Mouse (Mus musculus): ENCODE measurements around the gene Rara.

Gene Rara

GRCm38 (mm10) chr11:98942555-98942922 is 14.9 kb downstream of the Rara start:
- Histone ChIP-seq H3K4me1 (replicated peaks; ENCODE audit: low read depth, low read length) (peaks cover 86% of the 10 kb centered on the region), H3K9me3 (ENCODE audit: low read length) (peaks cover 8% of the 10 kb centered on the region; the same call in 1 of the 2 replicates), H3K36me3 (ENCODE audit: insufficient read depth, low read length) (peaks cover 31% of the 10 kb centered on the region), H3K4me3 (replicated peaks; ENCODE audit: low read length) (peak overlapping the region; percentile 98), H3K27me3 (ENCODE audit: insufficient read depth, low read length) (no peaks in the 10 kb centered on the region; the same call in 1 of the 2 replicates)
- TF ChIP-seq POU5F1 (IDR thresholded peaks at IDR 0.05; ENCODE audit: borderline replicate concordance, low read length) (no peak), CTCF (conservative IDR thresholded peaks at IDR 0.05; ENCODE audit: low read length) (no peak), NANOG (IDR thresholded peaks at IDR 0.05; ENCODE audit: borderline replicate concordance, low read length) (no peak)

GRCm38 (mm10) chr11:98942923-98943641 is 15.5 kb downstream of the Rara start:
- H3K27me3 ChIP-seq (ENCODE audit: insufficient read depth, low read length): no peaks in the 10 kb centered on the region; the same call in 1 of the 2 replicates
- TF ChIP-seq CTCF (conservative IDR thresholded peaks at IDR 0.05; ENCODE audit: low read length) (no peak), POU5F1 (IDR thresholded peaks at IDR 0.05; ENCODE audit: borderline replicate concordance, low read length) (no peak), NANOG (IDR thresholded peaks at IDR 0.05; ENCODE audit: borderline replicate concordance, low read length) (no peak)
- peak overlapping the region; percentile 98 for H3K4me3 ChIP-seq (replicated peaks; ENCODE audit: low read length)
- peaks cover 36% of the 10 kb centered on the region for H3K36me3 ChIP-seq (ENCODE audit: insufficient read depth, low read length)
- H3K9me3 ChIP-seq (ENCODE audit: low read length): peaks cover 8% of the 10 kb centered on the region; the same call in 1 of the 2 replicates
- H3K4me1 ChIP-seq (replicated peaks; ENCODE audit: low read depth, low read length): peaks cover 89% of the 10 kb centered on the region

GRCm38 (mm10) chr11:98943741-98944461 is 16.3 kb downstream of the Rara start:
- peak overlapping the region; percentile 35; the same call in 1 of the 2 replicates for H3K4me3 ChIP-seq (replicated peaks; ENCODE audit: low read length)
- H3K9me3 ChIP-seq (ENCODE audit: low read length): peaks cover 8% of the 10 kb centered on the region; the same call in 1 of the 2 replicates
- H3K4me1 ChIP-seq (replicated peaks; ENCODE audit: low read depth, low read length): peaks cover 88% of the 10 kb centered on the region
- no peaks in the 10 kb centered on the region; the same call in 1 of the 2 replicates for H3K27me3 ChIP-seq (ENCODE audit: insufficient read depth, low read length)
- TF ChIP-seq NANOG (IDR thresholded peaks at IDR 0.05; ENCODE audit: borderline replicate concordance, low read length): no peak
- TF ChIP-seq POU5F1 (IDR thresholded peaks at IDR 0.05; ENCODE audit: borderline replicate concordance, low read length): no peak
- TF ChIP-seq CTCF (conservative IDR thresholded peaks at IDR 0.05; ENCODE audit: low read length): no peak
- H3K36me3 ChIP-seq (ENCODE audit: insufficient read depth, low read length): peaks cover 41% of the 10 kb centered on the region

GRCm38 (mm10) chr11:98944897-98945604 is 17.4 kb downstream of the Rara start:
- peaks cover 46% of the 10 kb centered on the region for H3K36me3 ChIP-seq (ENCODE audit: insufficient read depth, low read length)
- no peak overlapping the region for H3K4me3 ChIP-seq (replicated peaks; ENCODE audit: low read length)
- peaks cover 88% of the 10 kb centered on the region for H3K4me1 ChIP-seq (replicated peaks; ENCODE audit: low read depth, low read length)
- TF ChIP-seq POU5F1 (IDR thresholded peaks at IDR 0.05; ENCODE audit: borderline replicate concordance, low read length) (no peak), CTCF (conservative IDR thresholded peaks at IDR 0.05; ENCODE audit: low read length) (no peak), NANOG (IDR thresholded peaks at IDR 0.05; ENCODE audit: borderline replicate concordance, low read length) (no peak)
- no peaks in the 10 kb centered on the region for H3K27me3 ChIP-seq (ENCODE audit: insufficient read depth, low read length)
- H3K9me3 ChIP-seq (ENCODE audit: low read length): peaks cover 8% of the 10 kb centered on the region; the same call in 1 of the 2 replicates

GRCm38 (mm10) chr11:98945605-98945977 is 18.0 kb downstream of the Rara start:
- Histone ChIP-seq H3K9me3 (ENCODE audit: low read length) (peaks cover 8% of the 10 kb centered on the region; the same call in 1 of the 2 replicates), H3K36me3 (ENCODE audit: insufficient read depth, low read length) (peaks cover 49% of the 10 kb centered on the region), H3K4me3 (replicated peaks; ENCODE audit: low read length) (no peak overlapping the region), H3K27me3 (ENCODE audit: insufficient read depth, low read length) (no peaks in the 10 kb centered on the region), H3K4me1 (replicated peaks; ENCODE audit: low read depth, low read length) (peaks cover 88% of the 10 kb centered on the region)
- TF ChIP-seq POU5F1 (IDR thresholded peaks at IDR 0.05; ENCODE audit: borderline replicate concordance, low read length): no peak

- Histone ChIP-seq H3K27me3 (ENCODE audit: insufficient read depth, low read length) (no peaks in the 10 kb centered on the region), H3K4me1 (replicated peaks; ENCODE audit: low read depth, low read length) (peaks cover 88% of the 10 kb centered on the region), H3K36me3 (ENCODE audit: insufficient read depth, low read length) (peaks cover 65% of the 10 kb centered on the region), H3K4me3 (replicated peaks; ENCODE audit: low read length) (no peak overlapping the region), H3K9me3 (ENCODE audit: low read length) (peaks cover 8% of the 10 kb centered on the region; the same call in 1 of the 2 replicates)
- TF ChIP-seq POU5F1 (IDR thresholded peaks at IDR 0.05; ENCODE audit: borderline replicate concordance, low read length) (no peak), CTCF (conservative IDR thresholded peaks at IDR 0.05; ENCODE audit: low read length) (no peak), NANOG (IDR thresholded peaks at IDR 0.05; ENCODE audit: borderline replicate concordance, low read length) (no peak)
Measured at GRCm38 (mm10) chr11:98947969-98948569, 20.5 kb downstream of the Rara start.

- Histone ChIP-seq H3K27me3 (ENCODE audit: insufficient read depth, low read length) (no peaks in the 10 kb centered on the region), H3K36me3 (ENCODE audit: insufficient read depth, low read length) (peaks cover 63% of the 10 kb centered on the region), H3K4me1 (replicated peaks; ENCODE audit: low read depth, low read length) (peaks cover 86% of the 10 kb centered on the region), H3K4me3 (replicated peaks; ENCODE audit: low read length) (peak overlapping the region; percentile 17; the same call in 1 of the 2 replicates), H3K9me3 (ENCODE audit: low read length) (peaks cover 6% of the 10 kb centered on the region; the same call in 1 of the 2 replicates)
- TF ChIP-seq NANOG (IDR thresholded peaks at IDR 0.05; ENCODE audit: borderline replicate concordance, low read length): no peak
- no peak for TF ChIP-seq POU5F1 (IDR thresholded peaks at IDR 0.05; ENCODE audit: borderline replicate concordance, low read length)
- no peak for TF ChIP-seq CTCF (conservative IDR thresholded peaks at IDR 0.05; ENCODE audit: low read length)
Measured at GRCm38 (mm10) chr11:98949242-98949957, 21.8 kb downstream of the Rara start.

Data from E14TG2a.4 (cell line).